Mouse (Mus musculus) bone marrow, adult 2 months (tissue): ENCODE results near the gene Sez6l2. TPM values are rescaled to one million over a fixed set of nuclear protein-coding genes. Genes with fewer than 3 reads are reported as not detected.
A peak's percentile ranks its signal among the peaks of the same experiment; 100 is the strongest.

ENCODE experiments used
- H3K27ac ChIP-seq: fragments of 200-500 bp; 2 replicates; pipeline ENCODE4 v1.5.1; 2012; ENCODE audit warnings: low read depth, mild to moderate bottlenecking, control low read depth, inconsistent platforms, low read length; ENCODE audit not compliant: control insufficient read depth, poor library complexity, insufficient read depth
- H3K4me1 ChIP-seq: fragments of 200-500 bp; 2 replicates; pipeline ENCODE4 v1.6.1; 2011; ENCODE audit warnings: low read length; ENCODE audit not compliant: control insufficient read depth, insufficient read depth
- H3K4me3 ChIP-seq: fragments of 200-500 bp; replicated peaks from 2 replicates; pipeline ENCODE3; 2011; ENCODE audit warnings: mild to moderate bottlenecking, low read depth, low read length, control low read depth; ENCODE audit not compliant: control insufficient read depth
- CTCF ChIP-seq: fragments of 200-500 bp; IDR thresholded peaks from 2 replicates; pipeline ENCODE4 v1.5.1; 2011; ENCODE audit warnings: low read length, control low read depth; ENCODE audit not compliant: control insufficient read depth, insufficient read depth
- POLR2A ChIP-seq: fragments of 200-500 bp; IDR thresholded peaks from 2 replicates; pipeline ENCODE4 v1.6.1; 2011; ENCODE audit warnings: low read depth, mild to moderate bottlenecking, control low read depth, low read length, borderline replicate concordance; ENCODE audit not compliant: control insufficient read depth
- WGBS: fragments of 180-500 bp; shearing (Covaris S2); methylation state at CpG from one replicate; pipeline ENCODE4 v1.1.7; 2018; 5-methylcytosine and 5-hydroxymethylcytosine counted together
- polyA plus RNA-seq: library from polyadenylated mRNA; stranded (reverse); fragments of >200 nt; gene quantifications from 2 replicates; pipeline ENCODE4 v1.2.4, GENCODE M21; 2011; ENCODE audit warnings: low replicate concordance; ENCODE audit not compliant: missing spikeins, insufficient read depth, insufficient read length

Gene Sez6l2
- polyA plus RNA-seq, 1 experiment = 3.5 TPM

GRCm38 (mm10) chr7:126950647-126951615 lies 568 bp downstream of the Sez6l2 start:
- Histone ChIP-seq H3K4me3 (no peak overlapping the region), H3K27ac (no peak overlapping the region), H3K4me1 (no peaks in the 10 kb centered on the region)
- WGBS = 11% methylated on average over 26 of the region's 26 CpGs
- TF ChIP-seq CTCF (no peak), POLR2A (no peak)

GRCm38 (mm10) chr7:126951741-126952140 lies 1.4 kb downstream of the Sez6l2 start:
- TF ChIP-seq POLR2A = no peak
- no peak for TF ChIP-seq CTCF
- Histone ChIP-seq H3K4me1 (no peaks in the 10 kb centered on the region), H3K4me3 (no peak overlapping the region), H3K27ac (no peak overlapping the region)
- 35% methylated on average over 4 of the region's 4 CpGs for WGBS

GRCm38 (mm10) chr7:126952646-126953045 lies 2.3 kb downstream of the Sez6l2 start:
- Histone ChIP-seq H3K4me3 (no peak overlapping the region), H3K4me1 (no peaks in the 10 kb centered on the region), H3K27ac (no peak overlapping the region)
- TF ChIP-seq CTCF = no peak
- TF ChIP-seq POLR2A = no peak
- WGBS = 8% methylated on average over 7 of the region's 8 CpGs

DNA sequence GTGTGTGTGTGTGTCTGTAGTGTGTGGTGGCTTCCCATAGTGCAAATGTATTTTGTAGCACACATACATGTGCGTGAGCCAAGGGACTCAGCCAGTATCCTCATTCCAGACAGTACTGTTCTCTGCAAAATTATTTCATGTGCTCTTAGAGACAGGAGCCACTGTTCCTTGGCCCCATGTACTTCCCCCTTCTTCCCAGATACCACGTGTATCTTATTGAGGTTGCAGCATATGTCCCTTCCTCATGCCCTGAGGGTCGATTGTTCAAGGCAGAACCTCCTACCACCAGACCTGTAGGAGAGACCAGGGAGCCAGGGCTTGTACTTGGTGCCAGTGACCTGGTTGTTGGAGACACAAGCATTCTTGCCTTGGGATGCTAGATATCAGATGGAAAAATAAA lies 4.8 kb downstream of the Sez6l2 start:
- H3K4me1 ChIP-seq = peaks cover 2% of the 10 kb centered on the region
- TF ChIP-seq CTCF (no peak), POLR2A (no peak)
- no peak overlapping the region for H3K4me3 ChIP-seq
- 22% methylated on average over 3 of the region's 3 CpGs for WGBS
- no peak overlapping the region for H3K27ac ChIP-seq

- WGBS = 46% methylated on average over 9 of the region's 9 CpGs
- no peak overlapping the region for H3K4me3 ChIP-seq
- H3K27ac ChIP-seq = no peak overlapping the region
- H3K4me1 ChIP-seq = peaks cover 2% of the 10 kb centered on the region
- no peak for TF ChIP-seq POLR2A
- TF ChIP-seq CTCF = no peak
Observed at GRCm38 (mm10) chr7:126959780-126960179, 9.4 kb downstream of the Sez6l2 start.

GRCm38 (mm10) chr7:126961095-126961494 lies 10.7 kb downstream of the Sez6l2 start:
- H3K4me1 ChIP-seq = peaks cover 2% of the 10 kb centered on the region
- no peak overlapping the region for H3K4me3 ChIP-seq
- TF ChIP-seq CTCF (no peak), POLR2A (no peak)
- WGBS = 89% methylated on average over 5 of the region's 5 CpGs
- no peak overlapping the region for H3K27ac ChIP-seq

GRCm38 (mm10) chr7:126961965-126962364 lies 11.6 kb downstream of the Sez6l2 start:
- H3K4me3 ChIP-seq = no peak overlapping the region
- H3K4me1 ChIP-seq = peaks cover 2% of the 10 kb centered on the region
- TF ChIP-seq CTCF (no peak), POLR2A (no peak)
- no peak overlapping the region for H3K27ac ChIP-seq
- 82% methylated on average over 4 of the region's 4 CpGs for WGBS

GRCm38 (mm10) chr7:126963548-126964286 lies 13.4 kb downstream of the Sez6l2 start:
- no peak for TF ChIP-seq POLR2A
- TF ChIP-seq CTCF = peak; percentile 43
- WGBS = 32% methylated on average over 19 of the region's 19 CpGs

More at GRCm38 (mm10) chr7:126963548-126964286, 13.4 kb downstream of the Sez6l2 start:
- peaks cover 2% of the 10 kb centered on the region for H3K4me1 ChIP-seq
- no peak overlapping the region for H3K27ac ChIP-seq
- H3K4me3 ChIP-seq = no peak overlapping the region
